Mouse (Mus musculus): ENCODE results near the gene Suz12. TPM values are rescaled to one million over a fixed set of nuclear protein-coding genes. Genes with fewer than 3 reads are reported as not detected.
"Not testable (repeated sequence)": the region's sequence is repeated elsewhere in the genome, so short reads cannot be mapped to it uniquely, and the experiment has no call there.

The Suz12 gene
- polyA plus RNA-seq, 1 experiment from 2014 or later = 9.3 TPM

GRCm38 (mm10) chr11:80056141-80056540 lies 63.2 kb downstream of the Suz12 start:
- 87% methylated on average over 9 of the region's 9 CpGs for WGBS
- ATAC-seq = no peak
- Histone ChIP-seq H3K27me3 (replicated peaks; ENCODE audit: control insufficient read depth, insufficient read depth, low read length) (no peaks in the 10 kb centered on the region), H3K4me3 (ENCODE audit: low read length) (no peak overlapping the region), H3K9me3 (ENCODE audit: control insufficient read depth, low read length) (no peaks in the 10 kb centered on the region), H3K4me1 (ENCODE audit: control insufficient read depth, insufficient read depth, low read depth, low read length) (no peaks in the 10 kb centered on the region), H3K27ac (ENCODE audit: low read depth, low read length) (no peak overlapping the region), H3K9ac (ENCODE audit: low read depth, low read length) (no peak overlapping the region), H3K36me3 (ENCODE audit: control insufficient read depth, insufficient read depth, low read length) (no peaks in the 10 kb centered on the region; the same call in 1 of the 2 replicates), H3K4me2 (ENCODE audit: low read length) (no peak overlapping the region)

- no peaks in the 10 kb centered on the region for H3K4me1 ChIP-seq (ENCODE audit: control insufficient read depth, insufficient read depth, low read depth, low read length)
- H3K4me3 ChIP-seq (ENCODE audit: low read length) = no peak overlapping the region
- H3K9me3 ChIP-seq (ENCODE audit: control insufficient read depth, low read length) = no peaks in the 10 kb centered on the region
- no peak for ATAC-seq
- no peak overlapping the region for H3K27ac ChIP-seq (ENCODE audit: low read depth, low read length)
- H3K27me3 ChIP-seq (replicated peaks; ENCODE audit: control insufficient read depth, insufficient read depth, low read length) = no peaks in the 10 kb centered on the region
- H3K36me3 ChIP-seq (ENCODE audit: control insufficient read depth, insufficient read depth, low read length) = no peaks in the 10 kb centered on the region; the same call in 1 of the 2 replicates
- WGBS = 64% methylated on average over 4 of the region's 4 CpGs
- H3K4me2 ChIP-seq (ENCODE audit: low read length) = no peak overlapping the region
- H3K9ac ChIP-seq (ENCODE audit: low read depth, low read length) = no peak overlapping the region
These were observed 69.3 kb downstream of the Suz12 start for GRCm38 (mm10) chr11:80062159-80062558.

DNA sequence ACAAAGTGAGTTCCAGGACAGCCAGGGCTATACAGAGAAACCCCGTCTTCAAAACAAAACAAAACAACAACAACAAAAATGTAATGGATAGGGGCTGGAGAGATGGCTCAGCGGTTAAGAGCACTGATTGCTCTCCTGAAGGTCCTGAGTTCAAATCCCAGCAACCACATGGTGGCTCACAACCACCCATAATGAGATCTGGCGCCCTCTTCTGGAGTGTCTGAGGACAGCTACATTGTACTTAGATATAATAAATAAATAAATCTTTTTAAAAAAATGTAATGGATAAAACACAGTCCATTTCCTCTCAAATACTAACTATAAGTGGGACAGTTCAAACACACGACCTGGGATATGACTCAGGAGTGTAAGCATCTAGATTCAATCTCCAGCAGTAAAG lies 73.5 kb downstream of the Suz12 start:
- H3K9me3 ChIP-seq (ENCODE audit: control insufficient read depth, low read length); ATAC-seq: not testable (repeated sequence)
- 91% methylated on average over 4 of the region's 4 CpGs for WGBS

DNA sequence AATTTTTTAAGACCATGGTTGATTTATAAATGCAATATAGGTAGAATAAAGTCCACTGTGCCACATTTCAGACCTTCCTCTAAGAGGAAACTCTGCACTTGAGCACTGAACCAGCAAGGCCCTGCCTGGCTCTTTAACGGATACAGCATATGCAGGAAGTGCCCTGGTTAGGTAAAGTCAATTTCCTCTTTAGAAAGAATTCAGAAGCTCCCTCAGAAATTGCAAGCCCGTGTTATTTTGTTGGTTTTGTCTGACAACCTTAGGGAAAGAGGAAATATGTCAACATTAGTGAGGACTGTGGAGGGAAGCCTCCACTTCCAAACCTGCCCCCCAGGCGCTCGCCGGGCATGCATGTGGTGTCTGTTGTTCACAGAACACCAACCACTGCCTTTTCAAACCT lies 74.7 kb downstream of the Suz12 start:
- Histone ChIP-seq H3K9me3 (ENCODE audit: control insufficient read depth, low read length) (no peaks in the 10 kb centered on the region), H3K4me1 (ENCODE audit: control insufficient read depth, insufficient read depth, low read depth, low read length) (no peaks in the 10 kb centered on the region), H3K4me3 (ENCODE audit: low read length) (no peak overlapping the region), H3K36me3 (ENCODE audit: control insufficient read depth, insufficient read depth, low read length) (no peaks in the 10 kb centered on the region), H3K9ac (ENCODE audit: low read depth, low read length) (no peak overlapping the region), H3K4me2 (ENCODE audit: low read length) (no peak overlapping the region), H3K27ac (ENCODE audit: low read depth, low read length) (no peak overlapping the region), H3K27me3 (replicated peaks; ENCODE audit: control insufficient read depth, insufficient read depth, low read length) (no peaks in the 10 kb centered on the region)
- ATAC-seq = no peak
- WGBS = 82% methylated on average over 5 of the region's 5 CpGs

More for the DNA sequence above, 73.5 kb downstream of the Suz12 start:
- not testable (repeated sequence) for H3K9ac ChIP-seq (ENCODE audit: low read depth, low read length); H3K4me3 ChIP-seq (ENCODE audit: low read length); H3K4me1 ChIP-seq (ENCODE audit: control insufficient read depth, insufficient read depth, low read depth, low read length); H3K36me3 ChIP-seq (ENCODE audit: control insufficient read depth, insufficient read depth, low read length); H3K27ac ChIP-seq (ENCODE audit: low read depth, low read length); H3K27me3 ChIP-seq (replicated peaks; ENCODE audit: control insufficient read depth, insufficient read depth, low read length); H3K4me2 ChIP-seq (ENCODE audit: low read length)

- ATAC-seq = no peak
- WGBS = 66% methylated on average over 3 of the region's 3 CpGs
- Histone ChIP-seq H3K27me3 (replicated peaks; ENCODE audit: control insufficient read depth, insufficient read depth, low read length) (no peaks in the 10 kb centered on the region), H3K4me1 (ENCODE audit: control insufficient read depth, insufficient read depth, low read depth, low read length) (no peaks in the 10 kb centered on the region), H3K9ac (ENCODE audit: low read depth, low read length) (no peak overlapping the region), H3K9me3 (ENCODE audit: control insufficient read depth, low read length) (no peaks in the 10 kb centered on the region), H3K36me3 (ENCODE audit: control insufficient read depth, insufficient read depth, low read length) (no peaks in the 10 kb centered on the region), H3K4me2 (ENCODE audit: low read length) (no peak overlapping the region), H3K27ac (ENCODE audit: low read depth, low read length) (no peak overlapping the region), H3K4me3 (ENCODE audit: low read length) (no peak overlapping the region)
These were observed 76.9 kb downstream of the Suz12 start for GRCm38 (mm10) chr11:80069815-80070214.

DNA sequence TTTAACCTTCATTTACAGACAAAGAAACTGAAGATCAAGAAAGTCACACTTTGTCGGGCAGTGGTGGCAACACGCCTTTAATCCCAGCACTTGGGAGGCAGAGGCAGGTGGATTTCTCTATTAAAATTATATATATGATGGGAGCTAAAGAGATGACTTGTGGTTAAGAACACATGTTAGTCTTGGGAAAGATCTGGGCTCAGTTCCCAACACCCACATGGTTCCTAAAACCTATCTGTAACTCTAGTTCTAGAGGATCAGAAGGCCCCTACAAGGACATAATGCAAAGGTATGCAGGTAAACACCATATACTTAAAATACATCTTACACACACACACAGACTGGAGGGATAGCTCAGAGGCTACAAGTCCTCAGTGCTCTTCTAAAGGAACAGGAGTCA lies 78.1 kb downstream of the Suz12 start:
- no peaks in the 10 kb centered on the region for H3K27me3 ChIP-seq (replicated peaks; ENCODE audit: control insufficient read depth, insufficient read depth, low read length)
- H3K9ac ChIP-seq (ENCODE audit: low read depth, low read length) = no peak overlapping the region
- ATAC-seq = no peak
- WGBS = 97% methylated on average over 2 of the region's 2 CpGs
- H3K4me1 ChIP-seq (ENCODE audit: control insufficient read depth, insufficient read depth, low read depth, low read length) = no peaks in the 10 kb centered on the region
- no peak overlapping the region for H3K4me2 ChIP-seq (ENCODE audit: low read length)
- H3K27ac ChIP-seq (ENCODE audit: low read depth, low read length) = no peak overlapping the region
- no peaks in the 10 kb centered on the region for H3K9me3 ChIP-seq (ENCODE audit: control insufficient read depth, low read length)
- H3K4me3 ChIP-seq (ENCODE audit: low read length) = no peak overlapping the region
- no peaks in the 10 kb centered on the region for H3K36me3 ChIP-seq (ENCODE audit: control insufficient read depth, insufficient read depth, low read length)

- H3K27me3 ChIP-seq (replicated peaks; ENCODE audit: control insufficient read depth, insufficient read depth, low read length) = no peaks in the 10 kb centered on the region
- no peak overlapping the region for H3K27ac ChIP-seq (ENCODE audit: low read depth, low read length)
- no peak for ATAC-seq
- H3K36me3 ChIP-seq (ENCODE audit: control insufficient read depth, insufficient read depth, low read length) = no peaks in the 10 kb centered on the region
- no peak overlapping the region for H3K9ac ChIP-seq (ENCODE audit: low read depth, low read length)
- H3K4me1 ChIP-seq (ENCODE audit: control insufficient read depth, insufficient read depth, low read depth, low read length) = no peaks in the 10 kb centered on the region
- no peak overlapping the region for H3K4me3 ChIP-seq (ENCODE audit: low read length)
- 92% methylated on average over 3 of the region's 3 CpGs for WGBS
- H3K4me2 ChIP-seq (ENCODE audit: low read length) = no peak overlapping the region
- H3K9me3 ChIP-seq (ENCODE audit: control insufficient read depth, low read length) = no peaks in the 10 kb centered on the region
These were observed 79.5 kb downstream of the Suz12 start for GRCm38 (mm10) chr11:80072365-80072764.

GRCm38 (mm10) chr11:80075608-80076277 lies 82.8 kb downstream of the Suz12 start:
- no peak overlapping the region for H3K27ac ChIP-seq (ENCODE audit: low read depth, low read length)
- no peak overlapping the region for H3K9ac ChIP-seq (ENCODE audit: low read depth, low read length)
- no peaks in the 10 kb centered on the region for H3K27me3 ChIP-seq (replicated peaks; ENCODE audit: control insufficient read depth, insufficient read depth, low read length)
- no peaks in the 10 kb centered on the region for H3K36me3 ChIP-seq (ENCODE audit: control insufficient read depth, insufficient read depth, low read length)
- H3K4me1 ChIP-seq (ENCODE audit: control insufficient read depth, insufficient read depth, low read depth, low read length) = peaks cover 7% of the 10 kb centered on the region
- no peaks in the 10 kb centered on the region for H3K9me3 ChIP-seq (ENCODE audit: control insufficient read depth, low read length)
- ATAC-seq = no peak
- H3K4me2 ChIP-seq (ENCODE audit: low read length) = no peak overlapping the region
- no peak overlapping the region for H3K4me3 ChIP-seq (ENCODE audit: low read length)
- WGBS = 97% methylated on average over 5 of the region's 5 CpGs

GRCm38 (mm10) chr11:80077784-80078545 lies 85.1 kb downstream of the Suz12 start:
- Histone ChIP-seq H3K4me3 (ENCODE audit: low read length) (no peak overlapping the region), H3K9ac (ENCODE audit: low read depth, low read length) (no peak overlapping the region), H3K4me1 (ENCODE audit: control insufficient read depth, insufficient read depth, low read depth, low read length) (peaks cover 12% of the 10 kb centered on the region), H3K27ac (ENCODE audit: low read depth, low read length) (no peak overlapping the region), H3K9me3 (ENCODE audit: control insufficient read depth, low read length) (no peaks in the 10 kb centered on the region), H3K4me2 (ENCODE audit: low read length) (no peak overlapping the region), H3K27me3 (replicated peaks; ENCODE audit: control insufficient read depth, insufficient read depth, low read length) (no peaks in the 10 kb centered on the region), H3K36me3 (ENCODE audit: control insufficient read depth, insufficient read depth, low read length) (no peaks in the 10 kb centered on the region)
- ATAC-seq = no peak
- WGBS = 70% methylated on average over 13 of the region's 14 CpGs

Measured in hindbrain, embryonic 16.5 days (tissue).